Mouse (Mus musculus) skeletal muscle tissue, adult 2 months (tissue): ENCODE measurements at regions not wholly inside any gene's neighbourhood (a gene's known extent, or its start where the extent isn't known, plus 50 kb on each side); places are given as distances from the start of the nearest gene placed in this dataset.
"Not testable (repeated sequence)": the region's sequence is repeated elsewhere in the genome, so short reads cannot be mapped to it uniquely, and the experiment has no call there.

Experiments used
- DNase-seq: peaks from one replicate; pipeline ENCODE4 v3.0.0-alpha.2; 2012; ENCODE audit warnings: low read depth, low spot score

DNA sequence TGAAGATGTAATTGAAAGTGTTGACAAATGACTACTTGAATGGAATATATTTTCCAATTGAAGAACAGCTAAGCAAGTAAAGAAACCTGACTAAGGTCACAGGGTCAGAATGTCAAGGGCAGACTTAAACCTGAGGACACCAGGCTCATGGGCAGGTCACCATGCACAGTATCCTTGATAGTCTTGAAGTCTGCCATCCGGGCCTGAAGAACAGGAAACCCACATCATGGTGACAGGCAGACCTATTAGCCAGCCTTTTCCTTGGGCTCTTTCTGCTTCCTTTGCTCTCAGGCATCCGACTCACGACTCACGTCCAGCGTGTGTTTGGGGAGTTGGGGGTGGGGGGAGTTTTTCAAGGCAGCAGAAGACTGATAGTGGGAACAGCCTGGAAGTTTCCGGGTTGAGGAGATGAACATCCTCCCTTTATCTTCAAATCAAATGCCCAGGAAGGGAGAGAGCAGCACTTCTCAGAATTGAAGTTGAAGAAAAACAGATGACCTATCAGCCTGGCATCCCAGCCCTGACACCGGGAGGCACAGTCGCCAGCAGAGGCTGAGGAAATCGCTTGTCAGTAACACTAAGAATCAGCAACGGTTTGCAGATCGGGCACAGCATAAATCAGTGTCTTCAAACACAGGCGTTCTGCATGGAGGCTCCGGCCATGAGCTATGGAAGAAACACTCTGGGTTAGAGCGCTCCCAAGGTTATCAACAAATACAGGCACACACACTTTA, 163.5 kb downstream of the Opa1 start:
- no peak for DNase-seq

DNA sequence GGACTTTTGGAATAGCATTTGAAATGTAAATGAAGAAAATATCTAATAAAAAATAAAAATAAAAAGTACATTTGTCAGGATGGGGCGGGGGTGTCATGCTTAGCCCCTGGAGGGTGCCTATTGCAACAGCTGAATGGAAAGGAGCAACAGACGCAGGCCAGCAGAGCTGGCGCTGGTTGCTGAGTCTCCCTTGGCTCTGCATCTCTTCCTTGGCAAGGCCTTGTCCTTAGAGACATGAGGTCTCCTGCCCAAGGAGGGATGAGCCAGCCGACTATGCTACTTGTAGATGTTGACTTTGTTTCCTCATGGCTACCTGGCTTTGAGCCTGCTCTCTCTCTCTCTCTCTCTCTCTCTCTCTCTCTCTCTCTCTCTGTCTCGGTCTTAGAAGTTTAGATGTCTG, 166.4 kb downstream of the Opa1 start:
- peak; percentile 79 for DNase-seq

DNA sequence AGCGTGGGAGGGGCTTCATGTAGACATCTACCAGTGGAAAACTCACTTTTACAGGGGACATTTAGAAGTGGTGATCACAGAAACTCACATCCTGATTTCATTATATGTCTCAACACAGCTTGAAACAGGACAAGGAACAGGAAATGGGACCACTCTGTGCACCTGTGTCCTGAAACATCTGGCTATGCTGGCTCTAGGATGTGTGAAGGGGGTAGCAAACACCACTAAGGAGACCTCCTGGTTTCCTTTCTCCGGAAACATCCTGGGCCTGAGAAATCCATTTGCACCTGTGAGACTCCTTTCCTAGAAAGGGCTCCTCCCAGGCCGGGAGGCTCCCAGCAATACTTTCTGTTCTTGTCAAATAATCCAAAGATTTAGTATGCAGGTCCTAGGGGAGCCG, 167.1 kb downstream of the Opa1 start:
- DNase-seq, result no peak

DNA sequence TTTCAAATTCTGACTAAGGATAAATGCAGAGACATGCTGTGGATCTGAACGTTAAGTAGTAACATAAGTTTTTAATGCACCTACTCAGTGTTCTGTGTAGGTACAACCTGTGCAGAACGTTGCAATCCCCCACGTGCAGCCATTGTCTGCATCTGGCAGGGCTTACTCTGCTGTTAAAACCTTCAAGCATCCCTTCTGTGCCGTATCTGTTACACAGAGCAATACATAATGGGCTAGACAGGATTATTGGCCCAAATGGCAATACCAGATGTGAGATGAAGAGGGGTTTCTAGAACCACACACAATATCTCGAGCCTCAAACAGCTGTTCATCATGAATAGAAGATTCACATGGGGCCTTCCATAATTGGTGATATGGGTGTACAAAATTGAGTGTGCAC, 170.0 kb downstream of the Opa1 start:
- DNase-seq, result no peak

DNA sequence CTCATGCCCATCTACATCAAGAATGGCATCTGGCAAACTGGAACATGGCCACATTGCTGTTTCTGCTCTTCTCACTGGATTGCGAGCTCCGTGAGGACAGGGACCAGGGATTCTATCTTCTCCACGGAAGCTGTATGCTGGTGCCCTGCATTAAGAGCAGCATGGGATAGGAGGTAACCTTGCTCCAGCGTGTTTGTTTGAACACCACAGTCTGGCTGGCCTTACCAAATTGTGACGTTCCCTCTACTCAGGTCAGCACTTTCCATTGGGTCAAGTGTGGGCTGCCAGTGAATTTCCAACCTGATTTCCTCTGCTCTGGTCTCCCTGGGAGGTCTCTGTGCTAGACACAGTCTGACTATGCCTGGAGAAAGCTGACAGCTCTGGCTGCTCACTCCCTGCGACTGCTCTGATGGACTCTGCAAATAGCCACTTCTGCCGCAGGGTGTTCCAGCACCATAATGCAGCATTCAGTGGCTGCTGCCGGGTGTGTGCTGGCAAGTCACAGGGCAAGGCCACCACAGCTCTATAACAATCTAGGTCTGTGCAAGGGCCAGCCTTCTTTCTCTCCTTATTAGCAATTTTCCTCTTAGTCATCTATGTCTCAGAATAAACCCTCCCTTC, 175.6 kb downstream of the Opa1 start:
- DNase-seq, result no peak

DNA sequence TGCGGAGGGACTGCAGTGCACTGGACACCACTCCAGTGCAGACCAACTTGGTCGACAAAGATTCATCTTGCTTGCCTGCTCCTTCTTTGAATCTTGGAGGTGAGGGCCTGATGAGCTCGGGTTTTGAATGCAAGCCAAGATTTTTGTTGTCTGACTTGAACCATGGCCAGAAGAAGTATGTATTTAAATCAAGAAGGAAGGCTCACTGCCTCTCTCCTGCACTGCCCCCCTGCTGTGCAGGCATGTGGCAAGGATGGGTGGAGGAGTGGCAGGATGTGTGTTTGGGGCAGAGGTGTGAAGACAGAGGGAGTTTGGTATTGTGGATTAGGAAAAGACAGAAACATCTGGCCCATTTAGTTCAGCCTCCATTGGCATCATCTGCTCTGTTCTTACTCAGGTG, 179.1 kb downstream of the Opa1 start:
- no peak for DNase-seq

DNA sequence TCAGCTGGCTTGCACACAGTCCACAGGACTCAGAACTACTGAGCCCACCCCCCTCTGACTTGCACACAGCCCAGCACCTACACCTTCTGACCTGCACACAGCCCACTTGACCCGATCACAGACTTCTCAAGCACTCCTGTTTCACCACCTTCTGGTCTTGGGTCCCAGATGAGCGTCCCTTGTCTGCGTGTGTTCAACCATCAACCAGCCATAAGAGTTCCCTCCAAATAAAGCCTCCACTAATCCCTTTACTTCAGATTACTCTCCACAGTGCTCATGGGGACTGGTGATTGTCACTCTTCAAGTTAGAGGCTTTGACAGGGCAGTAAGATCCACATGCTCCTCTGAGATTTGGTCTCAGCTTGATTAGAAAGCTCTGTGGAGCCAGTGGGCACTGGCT, 180.3 kb downstream of the Opa1 start:
- DNase-seq, result no peak

DNA sequence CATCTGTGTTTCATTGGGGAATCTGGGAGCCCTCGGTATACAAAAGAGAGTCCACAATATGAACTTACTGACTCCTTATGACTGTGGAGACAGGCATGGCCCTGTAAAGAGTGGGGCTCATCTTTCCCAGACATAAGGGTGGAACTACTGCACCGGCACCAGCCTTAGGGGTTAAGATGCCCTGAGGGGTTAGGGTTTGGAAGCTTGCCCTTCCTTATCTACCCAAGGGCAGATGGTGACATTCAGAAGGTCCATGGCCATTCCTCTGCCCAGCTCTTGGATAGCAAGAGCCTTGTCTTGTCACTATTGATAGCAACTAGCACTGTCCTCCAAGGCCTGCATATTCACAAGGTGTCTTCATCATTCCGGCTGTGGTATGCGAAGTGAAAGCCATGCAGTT, 181.5 kb downstream of the Opa1 start:
- no peak for DNase-seq

DNA sequence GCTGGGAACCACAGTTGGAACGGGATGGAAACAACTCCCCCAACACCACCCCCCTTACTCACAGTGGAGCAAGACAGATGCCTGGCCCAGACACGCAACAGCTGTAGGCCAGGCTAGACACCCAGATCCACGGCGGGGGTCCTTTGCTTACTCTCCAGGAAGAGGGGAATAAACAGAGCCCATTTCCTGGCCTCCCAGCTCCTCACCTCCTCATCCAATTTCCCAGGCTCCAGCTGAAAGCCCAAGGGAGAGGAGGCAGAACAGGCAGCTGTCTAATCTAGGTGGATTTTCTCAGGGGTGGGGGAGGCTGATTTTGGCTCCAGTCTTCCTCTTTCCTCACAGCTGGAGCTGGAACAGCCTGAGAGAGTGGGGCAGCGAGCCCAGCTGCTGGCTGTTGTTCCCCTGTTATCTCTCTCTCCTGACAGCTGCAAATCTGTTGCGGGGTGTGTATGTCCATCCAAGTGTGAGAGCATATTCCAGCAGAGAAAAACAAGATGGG, 182.7 kb downstream of the Opa1 start:
- DNase-seq, result peak; percentile 88

DNA sequence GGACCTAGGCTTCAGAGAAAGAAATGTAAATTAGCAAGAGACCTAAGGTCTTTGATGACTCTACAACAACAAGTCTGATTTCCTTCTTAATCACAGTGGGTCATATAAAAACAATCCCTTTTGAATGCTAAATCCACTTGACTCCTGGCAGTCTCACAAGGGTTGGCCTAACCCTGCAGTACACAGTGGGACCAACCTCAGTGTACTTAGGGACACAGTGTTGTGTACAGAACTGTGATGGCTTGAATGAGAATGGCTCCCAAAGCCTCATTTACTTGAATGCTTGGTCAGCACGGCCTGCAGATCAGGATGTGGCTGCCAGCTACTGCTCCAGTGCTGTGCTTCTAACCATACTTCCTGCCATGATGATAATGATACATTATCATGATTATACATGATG, 185.2 kb downstream of the Opa1 start:
- DNase-seq, result no peak

DNA sequence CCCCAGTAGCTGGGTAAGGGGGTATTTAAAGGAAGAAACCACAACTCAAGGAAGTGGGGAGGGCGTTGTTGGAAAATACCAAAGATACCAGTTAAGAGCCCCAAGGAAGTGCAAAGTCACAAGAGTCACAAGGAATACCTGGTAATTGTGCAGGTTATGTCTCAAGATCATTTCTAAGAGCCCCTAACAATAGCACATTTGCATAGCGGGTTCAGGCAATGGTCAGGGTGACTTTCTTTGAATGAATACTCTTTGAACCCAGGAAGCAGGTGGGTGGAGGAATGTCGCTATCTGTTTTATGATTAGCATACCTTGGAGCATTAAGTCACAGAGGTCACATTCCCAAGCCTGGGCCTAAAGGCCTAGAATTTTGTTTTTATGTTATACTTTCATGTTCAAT, 186.7 kb downstream of the Opa1 start:
- not testable (repeated sequence) for DNase-seq

DNA sequence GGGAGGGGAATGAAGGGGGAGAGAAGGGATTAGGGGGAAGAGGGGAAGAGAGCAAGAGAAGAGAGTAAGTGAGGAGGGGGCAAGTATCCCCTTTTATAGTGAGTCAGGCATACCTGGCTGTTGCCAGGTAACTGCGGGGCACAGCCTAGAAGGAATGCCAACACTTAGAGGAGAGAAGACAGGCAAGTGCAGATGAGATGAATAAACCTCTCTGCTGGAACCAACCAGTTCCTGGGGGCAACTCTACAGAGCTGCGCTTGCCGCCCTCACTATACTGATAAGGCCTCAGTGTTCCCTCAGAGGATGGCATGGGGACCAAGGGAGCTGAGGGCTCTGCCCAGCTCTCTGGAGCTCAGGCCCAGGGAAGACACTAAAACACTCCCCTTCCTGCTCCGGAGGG, 192.2 kb downstream of the Opa1 start:
- no peak for DNase-seq

DNA sequence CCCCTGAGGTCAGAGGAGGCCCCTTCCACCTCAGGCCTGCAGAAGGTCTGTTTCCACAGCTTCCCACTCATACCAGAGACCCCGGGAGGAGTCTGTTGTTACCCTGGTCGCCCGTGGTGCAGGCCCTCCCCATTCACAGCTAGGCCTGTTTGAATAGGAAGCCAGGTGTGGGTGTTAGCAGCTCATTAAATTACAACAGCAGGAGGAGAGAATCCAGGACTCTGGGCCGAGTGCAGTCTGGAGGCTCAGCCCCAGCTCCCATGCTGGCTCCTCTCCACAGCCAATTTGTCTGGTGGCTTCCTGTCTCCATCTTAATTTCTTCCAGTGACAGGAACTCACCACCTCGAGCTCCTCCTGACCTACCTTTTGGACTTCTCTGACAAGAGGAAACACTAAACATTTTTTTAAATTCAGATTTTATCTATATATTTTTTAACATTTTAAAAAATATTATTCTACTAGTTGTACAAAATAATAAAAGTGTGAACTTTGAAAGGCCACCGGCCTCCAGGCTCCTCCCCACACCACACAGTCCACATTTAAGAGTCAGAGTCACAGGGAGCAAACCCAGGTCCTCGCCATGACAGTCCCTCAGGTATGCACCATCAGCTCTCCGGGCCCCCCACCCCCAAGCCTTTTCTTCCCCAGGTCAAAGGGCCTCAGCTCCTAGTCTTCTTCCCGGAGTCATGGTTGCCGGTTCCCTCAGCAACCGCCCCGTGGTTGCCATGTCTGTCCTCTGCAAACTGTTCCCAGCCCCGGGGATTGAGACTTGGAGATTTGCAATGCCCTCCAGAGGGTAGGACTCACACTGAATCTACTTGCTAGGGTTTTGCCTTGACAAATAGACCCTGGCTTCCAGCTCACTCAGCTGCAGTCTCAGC, 192.8 kb downstream of the Opa1 start:
- no peak for DNase-seq

DNA sequence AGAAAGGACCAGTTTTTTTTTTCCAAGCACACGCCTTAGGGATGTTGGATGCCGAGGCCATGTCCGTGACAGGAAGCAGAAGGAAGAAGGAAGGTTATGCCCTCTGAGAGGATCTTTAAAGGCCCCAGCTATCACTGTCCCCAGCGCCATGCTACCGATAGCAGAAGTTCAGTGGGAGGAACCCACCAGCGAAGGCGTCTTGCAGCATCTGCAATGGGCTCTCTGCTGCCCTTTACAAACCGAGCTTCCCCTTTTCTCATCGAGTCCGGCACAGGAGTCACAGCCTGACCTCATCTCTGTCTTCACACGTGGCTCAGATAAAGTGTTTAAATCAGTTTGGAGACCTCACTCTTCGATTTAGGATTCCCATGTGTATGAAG, 193.5 kb downstream of the Opa1 start:
- DNase-seq, result no peak

DNA sequence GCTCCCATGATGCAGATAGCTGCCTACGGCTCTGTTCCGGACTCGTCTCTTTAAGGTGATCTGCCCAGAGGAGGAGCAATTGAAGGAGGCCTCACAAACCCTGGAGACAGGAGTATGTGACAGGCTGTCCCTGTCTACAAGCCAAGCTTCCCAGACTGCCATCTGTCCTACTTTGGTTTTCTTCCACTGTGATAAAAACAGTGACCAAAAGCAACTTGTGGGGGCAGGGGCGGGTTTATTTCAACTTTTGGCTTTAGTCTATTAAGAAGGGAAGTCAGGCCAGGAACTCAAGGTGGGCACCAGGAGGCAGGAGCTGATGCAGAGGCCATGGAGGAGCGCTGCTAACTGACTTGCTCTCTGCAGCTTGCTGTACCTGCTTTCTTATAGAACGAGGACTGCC, 193.9 kb downstream of the Opa1 start:
- DNase-seq, result no peak

DNA sequence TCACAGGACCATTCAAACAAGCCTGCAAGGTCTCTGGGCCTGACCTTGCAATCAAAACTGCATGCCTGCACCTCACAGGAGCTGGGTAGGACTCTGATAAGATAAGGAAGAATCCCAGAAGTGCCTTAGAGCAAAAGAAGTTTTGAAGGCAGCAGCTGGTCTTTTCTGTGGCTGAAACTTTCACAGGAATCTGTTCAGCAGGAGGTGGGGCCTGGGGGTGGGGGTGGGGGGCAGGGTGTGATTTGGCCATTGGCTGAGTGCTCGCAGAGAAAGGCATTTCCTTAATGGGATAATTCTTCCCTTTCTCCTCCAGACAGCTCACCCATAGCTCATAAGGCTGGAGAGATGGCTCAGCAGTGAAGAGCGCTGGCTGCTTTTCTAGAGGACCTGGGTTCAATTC, 195.8 kb downstream of the Opa1 start:
- no peak for DNase-seq

DNA sequence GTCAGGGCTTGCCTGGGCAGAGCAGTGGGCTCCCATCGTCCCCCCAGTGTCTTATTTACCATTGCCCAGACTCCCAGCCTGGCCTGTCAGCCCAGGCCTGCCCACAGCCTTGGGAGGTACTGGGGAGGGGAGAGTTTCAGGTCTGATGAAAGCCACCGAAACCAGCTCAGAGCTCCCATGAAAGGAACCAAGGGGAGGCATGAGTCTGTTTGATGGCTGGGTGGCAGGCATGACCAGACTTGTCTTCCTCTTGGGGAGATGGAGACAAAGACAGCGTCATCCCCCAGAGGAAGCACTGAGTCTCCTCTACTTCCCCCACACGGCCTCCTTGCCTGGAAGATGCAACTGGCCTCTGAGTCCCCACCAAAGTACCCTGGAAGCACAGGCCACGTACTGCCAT, 196.7 kb downstream of the Opa1 start:
- DNase-seq, result no peak

DNA sequence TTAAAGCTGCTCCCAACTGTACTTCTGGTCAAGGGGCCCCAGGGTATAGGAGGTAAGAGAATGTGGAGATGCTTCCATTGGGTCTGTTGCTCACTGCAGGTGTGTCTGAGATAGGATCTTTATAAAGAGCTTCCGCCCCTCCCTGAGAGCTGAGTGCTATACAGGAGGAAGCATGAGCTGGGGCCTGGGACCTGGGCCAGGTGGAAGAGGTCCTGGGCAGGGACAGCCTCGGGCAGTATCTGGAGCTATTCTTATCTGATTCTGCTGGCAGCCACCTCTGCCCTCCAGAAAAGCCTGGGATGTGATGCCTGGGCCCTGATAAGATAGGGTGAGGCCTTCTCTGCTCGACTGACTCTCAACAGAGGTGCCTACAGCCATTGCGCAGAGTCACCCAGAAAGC, 203.3 kb downstream of the Opa1 start:
- peak; percentile 55 for DNase-seq

DNA sequence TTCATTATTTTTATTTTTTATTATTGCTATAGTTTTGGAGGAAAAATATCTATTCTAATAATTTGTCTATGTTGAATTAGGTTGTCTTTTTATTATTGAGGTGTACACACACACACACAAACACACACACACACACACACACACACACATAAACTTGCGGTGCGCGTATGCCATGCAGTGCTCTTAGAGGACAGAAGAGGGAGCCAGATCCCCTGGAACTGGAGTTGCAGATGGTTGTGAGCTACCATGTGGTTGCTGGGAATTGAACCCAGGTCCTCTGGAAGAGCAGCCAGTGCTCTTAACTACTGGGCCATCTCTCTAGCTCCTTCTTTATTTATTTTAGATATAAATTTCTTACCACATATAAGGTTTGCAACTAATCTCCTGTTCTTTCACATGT, 206.0 kb downstream of the Opa1 start:
- no peak for DNase-seq

DNA sequence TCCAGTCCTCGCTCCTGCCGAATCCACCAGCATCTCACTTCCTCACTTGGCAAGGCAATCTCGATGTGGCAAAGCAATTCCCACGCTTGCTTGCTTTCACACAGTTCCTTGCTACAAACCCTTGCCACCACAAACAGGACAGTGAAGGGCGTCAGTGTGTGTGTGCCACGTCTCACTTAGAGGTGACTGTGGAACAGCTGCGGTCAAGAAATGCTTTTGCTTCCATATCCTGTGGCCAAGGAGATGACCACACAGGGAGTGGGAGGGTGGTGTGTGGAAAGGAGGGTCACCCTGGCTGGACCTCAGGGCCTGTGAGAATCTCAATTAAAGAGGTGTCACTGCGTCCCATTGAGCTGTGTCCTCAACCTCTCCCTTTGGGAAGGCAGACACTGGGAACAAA, 207.4 kb downstream of the Opa1 start:
- DNase-seq, result no peak

DNA sequence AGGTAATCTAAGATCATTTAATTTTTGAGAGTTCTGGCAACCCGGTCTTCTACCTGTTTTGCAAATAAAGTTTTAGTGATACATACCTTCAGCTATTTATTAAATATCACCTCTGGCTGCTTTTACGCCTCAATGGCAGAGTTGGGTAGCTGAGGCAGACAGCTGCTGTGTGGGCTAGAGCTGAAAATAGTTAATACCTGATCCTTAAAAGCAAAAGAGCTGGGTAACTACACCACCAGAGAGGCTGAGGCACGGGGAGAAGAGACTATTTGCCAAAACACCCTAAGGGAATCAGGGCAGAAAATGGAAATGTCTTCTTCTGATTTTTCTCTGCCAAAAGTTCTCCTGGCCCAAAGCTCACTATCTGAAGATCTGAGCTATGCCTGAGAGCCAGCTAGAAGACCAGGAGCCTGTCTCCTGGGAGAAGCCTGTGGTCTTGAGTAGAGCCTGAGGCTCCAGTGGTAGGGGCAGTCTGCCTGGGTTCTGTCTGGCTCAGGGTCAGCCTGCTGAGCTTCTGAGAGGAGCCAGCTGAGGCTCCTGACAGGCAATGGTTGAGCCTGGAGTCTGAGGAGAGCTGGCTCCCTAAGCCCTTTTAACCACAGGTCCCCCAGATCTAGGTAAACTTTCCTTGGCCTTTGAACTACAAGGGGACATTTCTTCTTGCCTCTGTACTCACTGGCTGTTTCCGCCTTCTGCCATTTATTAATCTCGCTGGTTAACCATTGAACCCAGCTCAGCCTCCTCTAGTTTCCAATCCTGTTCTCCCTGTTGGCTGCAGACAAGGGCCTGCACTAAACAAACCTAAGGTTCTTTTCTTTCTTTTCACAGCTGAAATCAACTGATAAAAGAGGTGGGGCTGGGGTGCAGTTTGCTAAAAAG, 208.7 kb downstream of the Opa1 start:
- no peak for DNase-seq

DNA sequence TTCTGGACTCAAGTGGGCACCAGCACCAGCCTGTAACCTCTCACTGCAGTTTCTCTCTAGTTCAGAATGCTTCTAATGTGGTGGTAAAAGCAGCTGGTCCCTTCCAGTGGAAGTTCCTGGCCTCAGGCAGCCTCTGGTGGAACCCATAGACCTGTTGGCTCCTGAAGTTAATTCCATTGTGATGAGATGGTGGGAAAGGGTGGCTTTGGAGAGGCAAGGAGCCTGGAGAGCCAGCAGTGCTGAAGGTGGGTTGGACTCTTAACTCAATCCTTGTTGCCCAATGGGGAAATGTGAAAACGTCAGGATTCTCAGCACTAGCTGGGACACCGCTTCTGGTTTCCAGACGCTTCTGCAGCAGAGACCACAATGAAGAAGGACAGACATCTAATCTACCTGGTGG, 210.9 kb downstream of the Opa1 start:
- DNase-seq, result no peak
